Mouse (Mus musculus) myocyte (in vitro differentiated cells): ENCODE data around the gene Fam178b.

Experiments used
- MYOG ChIP-seq, 3 experiments: IDR thresholded peaks; one replicate each; pipeline ENCODE4 v1.6.1; 2011; ENCODE audit warnings: control low read depth in 2 of 3, low read depth in 2 of 3, mild to moderate bottlenecking in 2 of 3; ENCODE audit not compliant: insufficient read length in 2 of 3, control insufficient read depth in 1 of 3, insufficient read depth in 1 of 3
- POLR2A ChIP-seq: IDR thresholded peaks from one replicate; pipeline ENCODE4 v1.6.1; 2011; ENCODE audit warnings: low read depth, mild to moderate bottlenecking, control low read depth, moderate library complexity; ENCODE audit not compliant: insufficient read length
- POLR2AphosphoS2 ChIP-seq: IDR thresholded peaks from one replicate; pipeline ENCODE4 v1.6.1; 2011; ENCODE audit warnings: low read depth, control low read depth; ENCODE audit not compliant: insufficient read length
- REST ChIP-seq: IDR thresholded peaks from one replicate; pipeline ENCODE4 v1.6.1; 2011; ENCODE audit warnings: mild to moderate bottlenecking, control low read depth, moderate library complexity; ENCODE audit not compliant: insufficient read depth, insufficient read length
- SRF ChIP-seq: IDR thresholded peaks from one replicate; pipeline ENCODE4 v1.6.1; 2011; ENCODE audit warnings: low read depth; ENCODE audit not compliant: control insufficient read depth, insufficient read length

- no peak for TF ChIP-seq REST
- TF ChIP-seq MYOG (IDR thresholded peaks at IDR 0.05; ENCODE audit: control insufficient read depth in 1 of 3, insufficient read depth in 1 of 3, insufficient read length in 2 of 3, low read depth in 2 of 3): no peak
- no peak for TF ChIP-seq POLR2A
- TF ChIP-seq SRF: no peak
- no peak for TF ChIP-seq POLR2AphosphoS2
These were observed 120.6 kb downstream of the Fam178b start for GRCm38 (mm10) chr1:36562388-36562787.
